Mouse (Mus musculus) MEL (cell line): ENCODE measurements around the gene Clec3b. TPM values are rescaled to one million over a fixed set of nuclear protein-coding genes. Genes with fewer than 3 reads are reported as not detected.

Experiments
- DNase-seq: peaks from one replicate; pipeline ENCODE4 v3.0.0; 2011; ENCODE audit warnings: low read depth, low spot score
- H3K27ac ChIP-seq: 2 replicates; pipeline ENCODE4 v1.5.1; 2012; ENCODE audit warnings: low read depth, mild to moderate bottlenecking, control low read depth, low read length, moderate library complexity; ENCODE audit not compliant: control insufficient read depth
- H3K27me3 ChIP-seq, 2 experiments: fragments of 150-350 bp in 1 of 2; sonication (generic) in 1 of 2; 2 replicates each; pipeline ENCODE4 v1.6.1; 2012; ENCODE audit warnings: low read length in 2 of 2, mild to moderate bottlenecking in 2 of 2, improper control_type of control experiment in 1 of 2, moderate library complexity in 1 of 2; ENCODE audit not compliant: insufficient read depth in 2 of 2, control insufficient read depth in 1 of 2
- H3K36me3 ChIP-seq, 2 experiments: 2 replicates each; pipeline ENCODE4 v1.6.1; 2012 to 2014; ENCODE audit warnings: low read length in 2 of 2, improper control_type of control experiment in 1 of 2, inconsistent platforms in 1 of 2, mild to moderate bottlenecking in 1 of 2; ENCODE audit not compliant: insufficient read depth in 2 of 2, control insufficient read depth in 1 of 2
- H3K4me1 ChIP-seq, 2 experiments: fragments of 150-350 bp in 1 of 2; sonication (generic) in 1 of 2; 2 replicates each; pipeline ENCODE4 v1.6.1; 2012; ENCODE audit warnings: low read length in 2 of 2, improper control_type of control experiment in 1 of 2, mild to moderate bottlenecking in 1 of 2; ENCODE audit not compliant: insufficient read depth in 2 of 2, control insufficient read depth in 1 of 2
- H3K4me3 ChIP-seq, 2 experiments: fragments of 150-350 bp in 1 of 2; sonication (generic) in 1 of 2; 2 replicates each; pipeline ENCODE4 v1.5.1; 2012; ENCODE audit warnings: low read depth in 2 of 2, low read length in 2 of 2, mild to moderate bottlenecking in 2 of 2, moderate library complexity in 2 of 2, control low read depth in 1 of 2, improper control_type of control experiment in 1 of 2; ENCODE audit not compliant: control insufficient read depth in 1 of 2, insufficient read depth in 1 of 2
- H3K79me2 ChIP-seq: 2 replicates; pipeline ENCODE4 v1.6.1; 2012; ENCODE audit warnings: mild to moderate bottlenecking, low read length, moderate library complexity; ENCODE audit not compliant: control insufficient read depth, poor library complexity, insufficient read depth
- H3K9ac ChIP-seq: 2 replicates; pipeline ENCODE4 v1.6.1; 2012; ENCODE audit warnings: low read depth, mild to moderate bottlenecking, control low read depth, low read length, moderate library complexity; ENCODE audit not compliant: control insufficient read depth, poor library complexity, severe bottlenecking
- H3K9me3 ChIP-seq: fragments of 150-350 bp; sonication (generic); replicated peaks from 2 replicates; pipeline ENCODE4 v1.6.1; 2012; ENCODE audit warnings: mild to moderate bottlenecking, low read length, improper control_type of control experiment, moderate library complexity; ENCODE audit not compliant: insufficient read depth
- CHD1 ChIP-seq: IDR thresholded peaks from 2 replicates; pipeline ENCODE4 v1.6.1; 2012; ENCODE audit warnings: low read depth, mild to moderate bottlenecking, inconsistent platforms, low read length, improper control_type of control experiment
- CTCF ChIP-seq, 3 experiments: IDR thresholded peaks in 2 of 3; conservative IDR thresholded peaks in 1 of 3; 2 replicates each; pipeline ENCODE4 v1.5.1; 2011 to 2012; ENCODE audit warnings: low read length in 3 of 3, low read depth in 2 of 3, mild to moderate bottlenecking in 2 of 3, improper control_type of control experiment in 1 of 3, inconsistent platforms in 1 of 3, mixed read lengths in 1 of 3, moderate library complexity in 1 of 3; ENCODE audit not compliant: control insufficient read depth in 1 of 3, insufficient read depth in 1 of 3, poor library complexity in 1 of 3, severe bottlenecking in 1 of 3
- E2F4 ChIP-seq: IDR thresholded peaks from 2 replicates; pipeline ENCODE4 v1.6.1; 2011; ENCODE audit warnings: low read depth, low read length, improper control_type of control experiment, borderline replicate concordance
- ELF1 ChIP-seq: IDR thresholded peaks from 2 replicates; pipeline ENCODE4 v1.6.1; 2014; ENCODE audit warnings: low read depth, mild to moderate bottlenecking, inconsistent platforms, low read length, improper control_type of control experiment, moderate library complexity
- GABPA ChIP-seq: IDR thresholded peaks from 2 replicates; pipeline ENCODE4 v1.6.1; 2012; ENCODE audit warnings: low read depth, mild to moderate bottlenecking, inconsistent platforms, low read length, improper control_type of control experiment, moderate library complexity
- GATA1 ChIP-seq: IDR thresholded peaks from 2 replicates; pipeline ENCODE4 v1.6.1; 2011; ENCODE audit warnings: low read depth, low read length, improper control_type of control experiment
- HCFC1 ChIP-seq: IDR thresholded peaks from 2 replicates; pipeline ENCODE4 v1.6.1; 2012; ENCODE audit warnings: low read depth, mild to moderate bottlenecking, inconsistent platforms, low read length, improper control_type of control experiment, moderate library complexity
- JUND ChIP-seq: IDR thresholded peaks from 2 replicates; pipeline ENCODE4 v1.6.1; 2011; ENCODE audit warnings: low read depth, mild to moderate bottlenecking, improper control_type of control experiment, low read length
- KAT2A ChIP-seq: conservative IDR thresholded peaks from 2 replicates; pipeline ENCODE4 v1.6.1; 2012; ENCODE audit warnings: low read depth, low read length, improper control_type of control experiment, inconsistent platforms
- MAZ ChIP-seq: IDR thresholded peaks from 2 replicates; pipeline ENCODE4 v1.6.1; 2012; ENCODE audit warnings: low read depth, mild to moderate bottlenecking, inconsistent platforms, low read length, improper control_type of control experiment
- MEF2A ChIP-seq: IDR thresholded peaks from 2 replicates; pipeline ENCODE4 v1.6.1; 2014; ENCODE audit warnings: low read depth, mild to moderate bottlenecking, inconsistent platforms, low read length, improper control_type of control experiment; ENCODE audit not compliant: poor library complexity, insufficient replicate concordance, severe bottlenecking; ENCODE audit errors: extremely low read depth
- MXI1 ChIP-seq: IDR thresholded peaks from 2 replicates; pipeline ENCODE4 v1.6.1; 2011; ENCODE audit warnings: mild to moderate bottlenecking, low read depth, low read length, improper control_type of control experiment
- MYC ChIP-seq: IDR thresholded peaks from 2 replicates; pipeline ENCODE4 v1.6.1; 2011; ENCODE audit warnings: low read depth, mild to moderate bottlenecking, low read length, improper control_type of control experiment, moderate library complexity
- RAD21 ChIP-seq: IDR thresholded peaks from 2 replicates; pipeline ENCODE4 v1.6.1; 2011; ENCODE audit warnings: mild to moderate bottlenecking, low read depth, low read length, improper control_type of control experiment
- SIN3A ChIP-seq: IDR thresholded peaks from 2 replicates; pipeline ENCODE4 v1.6.1; 2012; ENCODE audit warnings: low read length, improper control_type of control experiment, inconsistent platforms
- SMC3 ChIP-seq: IDR thresholded peaks from 2 replicates; pipeline ENCODE4 v1.6.1; 2011; ENCODE audit warnings: low read depth, low read length, improper control_type of control experiment
- TBP ChIP-seq: IDR thresholded peaks from 2 replicates; pipeline ENCODE4 v1.8.0; 2011; ENCODE audit warnings: low read depth, low read length, improper control_type of control experiment
- USF1 ChIP-seq: IDR thresholded peaks from 2 replicates; pipeline ENCODE4 v1.6.1; 2014; ENCODE audit warnings: low read depth, mild to moderate bottlenecking, inconsistent platforms, low read length, improper control_type of control experiment, moderate library complexity
- USF2 ChIP-seq, 2 experiments: IDR thresholded peaks; 2 replicates each; pipeline ENCODE4 v1.6.1; 2011 to 2012; ENCODE audit warnings: improper control_type of control experiment in 2 of 2, low read length in 2 of 2, borderline replicate concordance in 1 of 2, inconsistent platforms in 1 of 2, low read depth in 1 of 2, mild to moderate bottlenecking in 1 of 2; ENCODE audit not compliant: insufficient read depth in 1 of 2
- ZC3H11A ChIP-seq: IDR thresholded peaks from 2 replicates; pipeline ENCODE4 v1.6.1; 2012; ENCODE audit warnings: low read depth, mild to moderate bottlenecking, inconsistent platforms, low read length, improper control_type of control experiment
- ZMIZ1 ChIP-seq: IDR thresholded peaks from 2 replicates; pipeline ENCODE4 v1.6.1; 2012; ENCODE audit warnings: low read depth, mild to moderate bottlenecking, inconsistent platforms, low read length, improper control_type of control experiment, moderate library complexity
- ZNF384 ChIP-seq: IDR thresholded peaks from 2 replicates; pipeline ENCODE4 v1.6.1; 2012; ENCODE audit warnings: low read depth, mild to moderate bottlenecking, inconsistent platforms, low read length, improper control_type of control experiment
- polyA plus RNA-seq, 2 experiments: library from polyadenylated mRNA; stranded (reverse) in 1 of 2; unstranded in 1 of 2; fragments of >175 nt in 1 of 2; fragments of >200 nt in 1 of 2; gene quantifications; 2 replicates each; pipeline versions ENCODE4 v1.2.1 to v1.2.4; 2012; ENCODE audit warnings: low replicate concordance in 2 of 2, low read depth in 1 of 2; ENCODE audit not compliant: insufficient read length in 2 of 2, insufficient read depth in 1 of 2, missing spikeins in 1 of 2
- total RNA-seq: library from RNA; depleted of rRNA; stranded (reverse); fragments of 300-350 nt; gene quantifications from 2 replicates; pipeline ENCODE4 v1.2.3, GENCODE M21; 2012

Gene Clec3b
- total and polyA plus RNA-seq, 3 experiments = 0.24 TPM; not detected in 2

DNA sequence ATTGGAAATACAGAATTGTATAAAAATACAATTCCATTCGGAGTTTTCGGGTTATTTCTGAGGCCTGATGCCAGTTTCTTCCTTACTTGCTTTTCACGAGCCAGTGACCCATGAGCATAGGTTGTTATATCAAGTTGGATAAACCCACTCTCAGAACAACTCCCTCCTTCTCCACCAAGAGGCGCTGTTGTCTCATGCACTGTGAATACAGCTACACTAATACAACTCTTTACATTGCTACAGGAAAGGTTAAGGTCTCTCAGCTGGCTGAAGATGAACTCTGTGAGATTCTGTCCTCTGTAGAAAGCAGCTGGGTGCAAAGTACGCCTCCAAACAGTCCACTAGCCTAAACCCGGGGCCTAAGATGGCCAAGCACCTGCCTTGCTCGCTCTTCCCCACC is 8.6 kb downstream of the Clec3b start:
- TF ChIP-seq TBP (no peak), CTCF (IDR thresholded peaks at IDR 0.05 in 2 of 3, conservative IDR thresholded peaks at IDR 0.05 in 1 of 3; ENCODE audit: control insufficient read depth in 1 of 3, insufficient read depth in 1 of 3, low read depth in 2 of 3, low read length in 3 of 3, poor library complexity in 1 of 3, severe bottlenecking in 1 of 3) (peak; percentile 62 to 98 (median 97)), KAT2A (no peak), HCFC1 (peak; percentile 38; the same call in 1 of the 2 replicates), ZC3H11A (peak; percentile 98), SIN3A (peak; percentile 53; the same call in 1 of the 2 replicates), ELF1 (peak; percentile 26; the same call in 1 of the 2 replicates), SMC3 (peak; percentile 99), MYC (peak; percentile 39; the same call in 1 of the 2 replicates)
- Histone ChIP-seq H3K36me3 (peaks cover 0 to 3% of the 10 kb centered on the region in 2 experiments; a peak in 2 of 4 replicates), H3K9ac (no peak overlapping the region), H3K4me1 (peaks cover 3 to 6% of the 10 kb centered on the region in 2 experiments; a peak in 1 of 4 replicates), H3K27me3 (no peaks in the 10 kb centered on the region), H3K9me3 (no peaks in the 10 kb centered on the region), H3K27ac (no peak overlapping the region), H3K4me3 (no peak overlapping the region), H3K79me2 (no peaks in the 10 kb centered on the region)
- peak; percentile 88 for DNase-seq

GRCm38 (mm10) chr9:123161792-123162191 is 11.0 kb downstream of the Clec3b start:
- peaks cover 0 to 1% of the 10 kb centered on the region in 2 experiments; a peak in 1 of 4 replicates for H3K27me3 ChIP-seq
- H3K9ac ChIP-seq = no peak overlapping the region
- H3K79me2 ChIP-seq = no peaks in the 10 kb centered on the region
- H3K9me3 ChIP-seq = no peaks in the 10 kb centered on the region
- H3K4me3 ChIP-seq = no peak overlapping the region
- TF ChIP-seq RAD21 (no peak), MAZ (no peak), USF1 (no peak), ZMIZ1 (no peak), USF2 (IDR thresholded peaks at IDR 0.05; ENCODE audit: borderline replicate concordance in 1 of 2, insufficient read depth in 1 of 2, low read depth in 1 of 2, low read length in 2 of 2) (no peak), E2F4 (no peak), MEF2A (no peak), SMC3 (no peak), MXI1 (no peak), JUND (no peak), MYC (no peak), ZC3H11A (no peak), GABPA (no peak), CHD1 (no peak), ZNF384 (no peak), GATA1 (no peak)
- peaks cover 3 to 6% of the 10 kb centered on the region in 2 experiments; a peak in 1 of 4 replicates for H3K4me1 ChIP-seq
- H3K36me3 ChIP-seq = peaks cover 0 to 3% of the 10 kb centered on the region in 2 experiments; a peak in 2 of 4 replicates
- H3K27ac ChIP-seq = no peak overlapping the region
- no peak for DNase-seq
